Mouse (Mus musculus) ES-E14 (cell line): ENCODE measurements around the gene Col5a1. TPM values are rescaled to one million over a fixed set of nuclear protein-coding genes. Genes with fewer than 3 reads are reported as not detected.

Source experiments
- DNase-seq: peaks from one replicate; pipeline ENCODE4 v3.0.0-alpha.2; 2013; ENCODE audit warnings: low read depth, low spot score
- H3K27ac ChIP-seq: 2 replicates; pipeline ENCODE4 v1.5.1; 2012; ENCODE audit warnings: low read depth, mild to moderate bottlenecking, low read length, moderate library complexity, mixed read lengths; ENCODE audit not compliant: poor library complexity, insufficient read depth, severe bottlenecking
- H3K36me3 ChIP-seq: 2 replicates; pipeline ENCODE4 v1.6.1; 2012; ENCODE audit warnings: mild to moderate bottlenecking, low read length, moderate library complexity, mixed read lengths; ENCODE audit not compliant: control insufficient read depth, poor library complexity, insufficient read depth, severe bottlenecking
- H3K4me1 ChIP-seq, 2 experiments: fragments of 150-350 bp in 1 of 2; sonication (generic) in 1 of 2; 2 replicates each; pipeline ENCODE4 v1.6.1; 2012; ENCODE audit warnings: low read length in 2 of 2, mild to moderate bottlenecking in 1 of 2, mixed read lengths in 1 of 2; ENCODE audit not compliant: control insufficient read depth in 2 of 2, insufficient read depth in 2 of 2, poor library complexity in 1 of 2
- H3K4me3 ChIP-seq, 2 experiments: fragments of 150-350 bp in 1 of 2; sonication (generic) in 1 of 2; 2 replicates each; pipeline ENCODE4 v1.5.1; 2012; ENCODE audit warnings: low read length in 2 of 2, low read depth in 1 of 2, mild to moderate bottlenecking in 1 of 2, mixed read lengths in 1 of 2; ENCODE audit not compliant: insufficient read depth in 1 of 2, poor library complexity in 1 of 2, severe bottlenecking in 1 of 2
- H3K9ac ChIP-seq: 2 replicates; pipeline ENCODE4 v1.6.1; 2012; ENCODE audit warnings: low read depth, mild to moderate bottlenecking, low read length, mixed read lengths; ENCODE audit not compliant: poor library complexity, insufficient read depth, severe bottlenecking
- H3K9me3 ChIP-seq: fragments of 150-350 bp; sonication (generic); 2 replicates; pipeline ENCODE4 v1.6.1; 2012; ENCODE audit warnings: low read depth, mild to moderate bottlenecking, low read length; ENCODE audit not compliant: control insufficient read depth, insufficient read depth
- CHD2 ChIP-seq: IDR thresholded peaks from 2 replicates; pipeline ENCODE4 v1.6.1; 2014; ENCODE audit warnings: mild to moderate bottlenecking, low read depth, low read length, inconsistent platforms
- HCFC1 ChIP-seq: IDR thresholded peaks from 2 replicates; pipeline ENCODE4 v1.6.1; 2012; ENCODE audit warnings: low read length, inconsistent platforms, borderline replicate concordance; ENCODE audit not compliant: insufficient read depth
- MAFK ChIP-seq: IDR thresholded peaks from 2 replicates; pipeline ENCODE4 v1.6.1; 2014; ENCODE audit warnings: mild to moderate bottlenecking, low read depth, low read length, inconsistent platforms; ENCODE audit not compliant: insufficient read depth
- ZC3H11A ChIP-seq: IDR thresholded peaks from 2 replicates; pipeline ENCODE4 v1.6.1; 2012; ENCODE audit warnings: low read depth, mild to moderate bottlenecking, inconsistent platforms, low read length, borderline replicate concordance
- ZNF384 ChIP-seq: IDR thresholded peaks from 2 replicates; pipeline ENCODE4 v1.6.1; 2012; ENCODE audit warnings: low read depth, low read length, inconsistent platforms
- in situ Hi-C, 2 experiments: fragments of 600-800 bp; cut with MboI; formaldehyde crosslinking; loops; one replicate each; pipeline ENCODE4 v1.15.1; 2025; ENCODE audit warnings: low sequenced_read_pairs in 2 of 2, inconsistent platforms in 1 of 2; ENCODE audit not compliant: unreplicated experiment in 2 of 2
- total RNA-seq: library from RNA; depleted of rRNA; stranded (reverse); fragments of 300-350 nt; gene quantifications from 2 replicates; pipeline ENCODE4 v1.2.3, GENCODE M21; 2012

The Col5a1 gene
- total RNA-seq, 1 experiment, result 42.3 TPM

DNA sequence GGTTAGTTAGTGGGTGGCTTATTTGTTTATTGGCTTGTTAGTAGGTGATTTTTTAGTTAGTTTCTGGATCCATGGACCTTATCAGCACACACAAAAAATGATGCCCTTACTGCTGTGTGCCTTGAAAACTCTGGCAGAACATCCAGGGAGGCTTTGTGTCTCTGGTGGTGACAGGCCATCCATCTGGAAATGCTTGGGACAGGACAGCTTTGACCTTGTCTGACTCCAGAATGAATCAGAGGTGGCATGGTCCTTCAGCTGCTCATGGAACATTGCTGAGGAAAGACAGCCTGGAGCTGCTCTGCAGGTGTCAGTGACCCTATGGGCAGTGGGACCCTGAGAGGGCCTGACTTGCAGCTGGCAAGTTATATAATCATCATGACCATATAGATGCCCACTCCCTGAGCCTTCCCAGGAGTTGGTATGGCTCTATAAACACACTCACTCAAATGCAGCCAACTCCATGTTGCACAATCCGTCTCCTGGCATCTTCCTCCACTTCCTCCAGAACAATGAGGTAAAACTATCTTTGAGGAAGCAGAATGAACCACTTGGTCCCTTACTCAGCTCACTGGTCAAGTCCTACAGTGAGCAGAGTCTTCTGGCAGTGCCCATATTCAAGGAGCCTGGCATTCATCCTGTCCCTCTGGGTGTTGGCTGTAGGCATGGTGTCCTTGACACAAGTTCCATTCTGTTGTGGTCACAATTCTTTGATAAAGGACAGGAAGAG lies 26.5 kb downstream of the Col5a1 start:
- Histone ChIP-seq H3K4me3 (no peak overlapping the region), H3K36me3 (no peaks in the 10 kb centered on the region), H3K4me1 (no peaks in the 10 kb centered on the region), H3K27ac (no peak overlapping the region), H3K9ac (no peak overlapping the region), H3K9me3 (no peaks in the 10 kb centered on the region)
- TF ChIP-seq ZNF384, result no peak
- no peak for TF ChIP-seq MAFK
- TF ChIP-seq HCFC1, result no peak
- TF ChIP-seq ZC3H11A, result no peak
- TF ChIP-seq CHD2, result no peak
- DNase-seq, result no peak
- in situ Hi-C loops, result no loop called here

DNA sequence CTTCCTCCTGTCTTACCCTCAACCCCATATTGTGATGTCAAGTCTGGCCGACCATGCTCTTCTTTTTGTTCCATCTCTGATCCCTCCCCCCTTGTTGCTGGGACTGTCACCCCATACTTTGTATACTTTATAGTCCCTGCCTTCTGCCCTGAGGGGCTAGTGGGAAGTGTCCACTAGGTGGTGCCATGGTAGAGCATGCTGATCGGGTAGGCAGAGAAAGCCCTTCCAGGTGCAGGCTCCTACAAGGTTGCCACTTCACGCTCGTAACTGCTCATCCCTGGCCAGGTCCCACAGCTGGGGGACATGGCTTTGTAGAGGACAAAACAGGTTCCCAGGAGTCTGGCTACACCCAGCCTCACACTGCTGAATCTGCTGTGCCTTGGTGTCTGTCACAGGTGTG lies 29.5 kb downstream of the Col5a1 start:
- Histone ChIP-seq H3K9ac (no peak overlapping the region), H3K27ac (no peak overlapping the region), H3K9me3 (no peaks in the 10 kb centered on the region), H3K36me3 (no peaks in the 10 kb centered on the region), H3K4me3 (no peak overlapping the region), H3K4me1 (no peaks in the 10 kb centered on the region)
- no peak for DNase-seq
- in situ Hi-C loops, result no loop called here
- TF ChIP-seq ZNF384 (no peak), ZC3H11A (no peak), MAFK (no peak), CHD2 (no peak), HCFC1 (no peak)

DNA sequence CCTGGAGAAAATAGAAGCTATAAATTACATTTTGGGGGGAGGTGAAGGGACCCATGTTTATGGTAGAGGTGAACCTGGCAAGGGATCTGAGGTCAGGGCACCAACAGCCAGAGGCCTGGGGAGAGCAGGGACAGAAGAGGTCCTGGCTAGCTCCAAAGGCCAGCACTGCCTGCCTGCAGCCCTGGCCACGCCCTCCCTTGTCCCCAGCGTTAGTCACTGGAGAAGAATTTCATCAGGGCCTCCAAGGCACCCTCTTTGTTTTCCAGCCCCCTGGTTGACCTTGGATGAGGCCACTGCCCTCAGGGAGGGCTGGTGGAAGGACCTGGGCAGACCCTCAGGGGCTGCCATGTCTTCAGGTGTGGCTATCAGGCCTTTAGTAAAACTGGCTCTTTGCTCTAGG lies 30.1 kb downstream of the Col5a1 start:
- no peak overlapping the region for H3K27ac ChIP-seq
- H3K9me3 ChIP-seq, result no peaks in the 10 kb centered on the region
- H3K4me1 ChIP-seq, result no peaks in the 10 kb centered on the region
- no peak overlapping the region for H3K9ac ChIP-seq
- no peak for DNase-seq
- in situ Hi-C loops, result no loop called here
- H3K36me3 ChIP-seq, result no peaks in the 10 kb centered on the region
- TF ChIP-seq CHD2 (no peak), ZC3H11A (no peak), ZNF384 (no peak), MAFK (no peak), HCFC1 (no peak)
- H3K4me3 ChIP-seq, result no peak overlapping the region

DNA sequence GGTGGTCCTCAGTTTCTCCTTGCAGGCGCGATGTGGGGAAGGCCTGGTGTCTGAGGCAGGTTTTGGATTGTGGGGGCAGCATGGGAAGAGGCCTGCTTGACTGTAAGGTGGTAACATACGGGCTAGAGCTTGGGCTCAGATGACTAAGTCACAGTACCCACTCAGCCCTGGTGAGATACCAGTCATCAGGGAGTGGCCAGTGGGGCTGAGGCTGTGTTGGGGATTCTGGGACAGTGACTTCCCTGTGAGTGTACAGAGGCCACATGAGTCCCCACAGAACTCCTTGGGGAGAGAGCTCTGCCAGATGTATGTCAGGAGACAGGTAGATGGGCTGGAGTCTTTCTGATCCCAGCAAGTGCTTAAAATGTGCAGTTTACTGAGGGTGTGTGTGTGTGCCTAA lies 31.0 kb downstream of the Col5a1 start:
- TF ChIP-seq ZC3H11A (no peak), ZNF384 (no peak), HCFC1 (no peak), CHD2 (no peak), MAFK (no peak)
- no peaks in the 10 kb centered on the region for H3K36me3 ChIP-seq
- no peak overlapping the region for H3K4me3 ChIP-seq
- DNase-seq, result no peak
- no peaks in the 10 kb centered on the region for H3K9me3 ChIP-seq
- no peak overlapping the region for H3K27ac ChIP-seq
- H3K4me1 ChIP-seq, result no peaks in the 10 kb centered on the region
- H3K9ac ChIP-seq, result no peak overlapping the region
- in situ Hi-C loops, result no loop called here

DNA sequence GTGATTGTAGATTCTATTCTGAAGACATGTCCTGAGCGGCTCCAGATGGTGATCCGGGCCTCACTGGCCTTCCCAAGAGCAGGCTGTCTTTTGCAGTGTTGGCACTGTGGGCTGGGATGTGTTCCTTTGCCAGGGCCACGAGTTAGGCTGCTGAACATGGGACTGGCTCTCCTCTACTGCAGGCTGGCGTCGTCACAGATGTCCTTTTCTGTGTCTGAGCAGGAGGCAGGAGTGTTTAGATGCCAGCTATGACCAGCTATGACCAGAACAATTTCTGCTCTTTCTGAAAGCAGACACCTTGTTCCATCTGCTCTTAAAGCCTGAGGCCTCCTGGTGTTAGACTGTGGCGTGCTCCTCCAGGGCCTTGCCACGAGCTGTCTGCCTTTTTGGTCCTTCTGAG lies 31.9 kb downstream of the Col5a1 start:
- DNase-seq, result no peak
- no peak overlapping the region for H3K9ac ChIP-seq
- no peaks in the 10 kb centered on the region for H3K4me1 ChIP-seq
- H3K27ac ChIP-seq, result no peak overlapping the region
- no peaks in the 10 kb centered on the region for H3K36me3 ChIP-seq
- no peak overlapping the region for H3K4me3 ChIP-seq
- no peaks in the 10 kb centered on the region for H3K9me3 ChIP-seq
- in situ Hi-C loops, result no loop called here
- TF ChIP-seq ZNF384, result no peak
- TF ChIP-seq CHD2, result no peak
- no peak for TF ChIP-seq ZC3H11A
- TF ChIP-seq HCFC1, result no peak
